Mouse (Mus musculus): Measurements from ENCODE around the gene Mmp3.

DNA sequence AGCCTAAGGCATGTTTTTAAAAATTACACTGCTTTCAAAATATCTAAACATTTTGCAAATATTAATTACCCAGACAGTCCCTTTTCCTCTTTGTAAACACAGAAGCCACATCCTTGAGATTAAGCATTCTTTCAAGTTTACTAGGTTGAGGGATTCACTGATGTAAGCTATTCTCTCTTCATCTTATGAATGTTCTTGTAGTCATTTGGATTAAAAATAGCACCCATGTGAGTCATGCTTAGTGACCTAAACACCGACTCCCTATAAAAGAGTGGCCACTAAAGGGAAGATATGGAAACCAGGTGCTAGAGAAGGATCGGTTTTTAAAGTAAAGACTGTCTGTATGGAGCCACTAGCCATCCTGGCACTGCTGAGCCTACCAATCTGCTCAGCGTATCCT lies 56.4 kb downstream of the Mmp3 start, which contains the start of gene Mmp10:
- TF ChIP-seq CTCF (IDR thresholded peaks at IDR 0.05; ENCODE audit: borderline replicate concordance, extremely low read depth, insufficient read depth, insufficient read length) (no peak), POLR2A (IDR thresholded peaks at IDR 0.05; ENCODE audit: borderline replicate concordance, extremely low read depth, insufficient read depth, insufficient read length, poor library complexity, severe bottlenecking) (no peak)

Measured in brain, embryonic 14.5 days (tissue).